Mouse (Mus musculus) cerebellum, postnatal 25 days (tissue): ENCODE data around the gene Eral1.

Experiments used
- DNase-seq, 2 experiments: peaks; one replicate each; pipeline ENCODE4 v3.0.0; 2021; ENCODE audit warnings: mixed read lengths in 2 of 2

The Eral1 gene

DNA sequence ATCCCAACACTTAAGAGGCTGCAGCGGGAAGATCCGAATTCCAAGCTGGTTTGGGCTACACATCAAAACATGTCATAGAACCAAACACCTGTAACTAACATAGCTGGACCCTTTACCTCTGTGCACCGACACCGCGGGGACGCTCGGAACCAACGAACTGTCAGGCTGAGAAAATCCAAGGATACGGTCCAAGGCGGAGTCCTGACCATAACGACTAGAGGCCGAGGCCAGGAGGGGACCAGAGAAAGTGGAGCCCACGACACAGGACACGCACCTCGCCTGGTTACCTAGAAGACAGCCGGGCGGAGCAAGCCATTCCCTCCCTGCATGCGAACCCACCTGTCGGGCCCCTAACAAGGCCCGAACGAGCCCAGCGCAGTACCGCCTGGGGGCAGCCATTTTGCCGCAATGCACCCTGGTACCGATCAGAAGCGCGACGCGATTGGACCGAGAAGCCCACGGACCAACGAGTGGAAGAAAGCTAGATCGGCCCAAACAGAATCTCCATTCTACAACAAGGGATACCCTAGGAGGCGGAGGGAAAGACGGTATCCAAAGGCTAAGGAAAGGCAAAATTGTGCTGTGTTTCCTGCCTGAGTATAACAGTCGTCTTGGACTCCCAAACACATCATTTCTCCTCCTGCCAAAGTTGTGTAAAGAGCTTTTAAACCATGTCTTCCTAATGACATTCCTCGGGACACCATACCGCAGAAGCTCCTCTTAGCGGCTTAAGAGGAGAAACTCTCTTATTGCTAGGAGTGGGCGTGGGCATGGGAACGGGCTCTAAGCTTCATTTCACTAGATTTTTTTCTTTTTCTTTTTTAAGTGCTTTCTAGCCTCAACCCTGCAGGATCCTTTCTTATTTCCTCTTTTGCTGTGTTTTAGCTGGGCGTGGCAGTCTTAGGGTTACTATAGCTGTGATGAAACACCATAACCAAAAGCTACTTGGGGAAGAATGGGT is at the start of gene Eral1:
TSS of gene Eral1 (minus strand) at position 423 of the 961 bp plus-strand sequence.
- peak; percentile 90 to 91 for DNase-seq

DNA sequence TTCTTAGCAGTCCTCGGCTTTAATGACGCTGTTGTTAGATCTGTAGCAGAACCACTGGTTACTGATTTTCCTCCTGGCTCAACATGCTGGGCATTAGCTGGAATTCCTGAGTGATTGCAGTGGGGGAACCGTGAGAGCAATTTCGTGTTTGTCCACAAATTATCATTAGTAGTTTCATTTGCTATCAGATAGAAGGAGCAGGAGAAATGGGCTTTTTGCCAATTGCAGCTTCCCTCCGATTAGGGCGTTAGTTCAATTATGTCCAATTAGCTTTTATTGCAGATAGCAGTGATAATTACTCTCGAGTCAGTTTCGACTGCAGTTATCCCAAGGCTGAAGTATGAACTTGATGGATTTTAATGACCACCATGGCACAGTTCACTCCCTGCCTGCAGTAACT is 49.3 kb upstream of the Eral1 start:
- no peak for DNase-seq

DNA sequence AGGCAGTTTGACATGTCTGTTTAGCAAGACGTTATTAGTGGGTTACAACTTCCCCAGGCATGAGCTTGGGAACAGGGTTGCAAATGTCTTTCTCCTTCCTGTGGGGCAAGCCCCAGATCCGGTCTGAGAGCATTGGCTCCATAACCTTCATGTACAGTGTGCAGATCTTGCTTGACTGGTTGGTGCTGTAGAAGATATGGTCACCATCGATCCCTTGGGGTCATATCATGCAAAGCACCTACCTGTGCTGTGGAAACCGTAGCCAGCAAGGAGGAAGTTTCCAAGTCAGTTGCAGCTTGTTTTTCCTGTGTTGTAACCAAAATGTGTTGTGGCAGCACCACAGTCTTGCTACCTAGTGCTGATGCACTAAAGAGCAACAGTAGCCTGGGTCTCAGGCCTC is 46.6 kb upstream of the Eral1 start:
- no peak for DNase-seq

DNA sequence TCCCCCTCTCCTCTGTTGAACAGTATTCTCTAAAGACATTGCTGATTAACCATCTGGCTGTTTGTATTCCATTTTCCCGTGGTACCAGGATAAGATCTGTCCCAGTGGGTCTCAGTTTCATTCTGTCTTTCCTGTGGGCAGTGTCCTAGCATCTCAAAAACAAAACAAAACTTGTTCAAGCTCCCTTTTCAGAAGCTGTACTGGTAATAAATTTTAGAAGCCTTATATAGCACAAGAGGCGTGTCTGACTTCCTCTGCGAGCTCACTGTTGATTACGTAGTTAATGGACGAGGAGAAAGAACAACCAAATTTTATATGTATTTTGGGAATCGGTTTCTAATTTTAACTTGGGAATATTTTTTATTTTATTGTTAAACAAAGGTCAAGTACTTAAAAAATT is 45.5 kb upstream of the Eral1 start:
- no peak for DNase-seq

DNA sequence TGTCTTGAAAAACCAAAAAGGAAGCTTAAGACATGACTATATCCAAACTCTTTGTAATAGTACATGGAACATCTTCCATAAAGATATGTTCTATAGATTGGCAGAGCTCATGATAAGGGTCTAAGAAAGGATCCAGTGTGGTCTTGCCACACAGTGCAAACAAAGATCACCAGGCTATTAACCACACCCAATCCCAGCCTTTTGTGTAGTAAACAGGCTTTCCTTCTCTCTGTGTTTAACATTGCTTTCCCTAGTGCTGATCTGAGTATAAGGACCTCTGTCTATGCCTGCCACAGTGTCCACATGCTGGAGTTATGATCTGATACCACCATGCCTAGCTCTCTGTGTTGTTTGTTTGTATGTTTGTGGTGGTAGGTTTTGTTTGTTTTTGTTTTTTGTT is 43.6 kb upstream of the Eral1 start:
- no peak for DNase-seq

DNA sequence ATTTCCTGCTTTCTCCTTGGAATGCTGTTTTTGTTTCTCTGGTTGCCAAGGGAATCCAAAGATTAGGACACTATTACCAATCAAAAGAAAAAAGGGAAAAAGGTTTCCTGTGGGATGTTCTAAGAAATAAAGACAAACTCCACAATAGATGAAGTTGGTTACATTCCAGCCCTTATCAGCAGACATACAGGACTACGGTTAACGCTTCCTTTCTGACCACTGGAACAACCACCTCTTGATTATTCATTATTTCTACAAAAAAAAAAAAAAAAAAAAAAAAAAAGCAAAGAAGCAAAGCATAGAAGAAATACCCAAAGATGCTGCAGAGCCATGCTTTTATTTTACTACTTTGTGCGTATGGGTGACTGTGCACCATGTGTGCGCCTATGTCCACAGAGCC is 42.6 kb upstream of the Eral1 start:
- DNase-seq, result no peak

DNA sequence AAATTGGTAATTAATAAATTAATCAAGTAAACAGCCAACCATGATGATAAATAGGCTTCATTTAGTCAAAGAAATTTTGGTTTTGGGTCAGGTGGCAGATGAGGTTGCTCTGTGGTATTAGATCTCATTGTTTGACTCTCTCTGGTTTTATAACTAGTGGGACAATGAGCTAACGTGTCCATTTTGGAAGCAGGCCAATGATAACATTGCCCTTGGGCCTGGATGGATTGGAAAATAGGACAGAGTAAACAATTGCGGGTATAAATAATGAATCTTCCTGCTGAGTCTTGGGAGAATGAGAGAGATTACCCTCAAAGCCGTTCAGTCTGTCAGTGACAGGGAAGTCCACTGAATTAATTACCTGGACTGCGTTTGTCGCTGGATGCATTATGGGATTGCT is 41.0 kb upstream of the Eral1 start:
- DNase-seq, result peak in 1 of 2 experiments; percentile 27

DNA sequence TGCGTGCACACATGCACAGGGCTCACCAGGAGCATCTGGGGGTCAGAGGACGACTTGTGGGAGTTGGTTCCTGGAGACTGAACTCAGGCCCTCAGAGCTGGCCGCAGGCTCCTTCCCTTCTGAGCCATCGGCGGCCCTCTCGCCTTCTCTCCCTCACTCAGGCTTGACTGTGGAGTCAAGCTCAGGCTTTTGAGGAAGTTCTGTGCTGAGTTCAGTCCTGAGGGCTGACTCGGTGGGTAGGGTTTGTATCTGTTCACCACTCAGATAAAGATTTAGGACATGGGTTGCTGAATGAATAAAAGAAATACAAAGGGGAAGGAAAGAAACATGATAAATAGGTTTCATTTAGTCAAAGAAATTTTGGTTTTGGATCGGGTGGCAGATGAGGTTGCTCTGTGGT is 39.7 kb upstream of the Eral1 start:
- no peak for DNase-seq

DNA sequence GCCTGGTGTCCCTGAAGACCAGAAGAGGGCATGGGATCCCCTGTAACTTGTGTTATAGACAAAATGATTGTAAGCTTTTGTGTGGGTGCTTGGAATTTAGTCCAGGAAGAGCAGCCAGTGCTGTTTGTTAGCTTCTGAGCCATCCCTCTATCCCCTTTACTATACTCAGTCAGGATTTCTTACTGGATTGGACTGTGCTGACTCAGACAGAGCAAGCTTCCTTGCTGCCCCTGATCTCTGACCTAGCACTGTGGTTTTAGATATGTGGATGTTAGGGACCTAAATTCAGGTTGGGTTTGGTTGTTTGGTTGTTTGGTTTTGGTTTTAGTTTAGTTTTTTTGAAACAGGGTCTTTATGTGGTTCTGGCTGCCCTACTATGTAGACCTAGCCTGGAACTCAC is 38.3 kb upstream of the Eral1 start:
- no peak for DNase-seq

DNA sequence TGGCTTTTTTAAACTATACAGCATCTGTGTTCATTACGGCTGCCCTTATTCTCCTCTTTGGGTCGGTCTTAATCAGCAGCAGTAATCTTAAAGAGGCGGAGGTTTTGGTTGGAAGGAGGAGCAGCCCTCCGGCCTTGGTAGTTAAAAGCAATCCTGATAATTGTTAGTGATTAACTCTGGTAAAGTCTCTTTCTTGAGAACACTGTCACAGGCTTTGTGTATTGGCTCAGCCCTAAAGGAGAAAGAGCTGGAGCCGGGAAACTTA is 35.9 kb upstream of the Eral1 start:
- DNase-seq, result no peak

DNA sequence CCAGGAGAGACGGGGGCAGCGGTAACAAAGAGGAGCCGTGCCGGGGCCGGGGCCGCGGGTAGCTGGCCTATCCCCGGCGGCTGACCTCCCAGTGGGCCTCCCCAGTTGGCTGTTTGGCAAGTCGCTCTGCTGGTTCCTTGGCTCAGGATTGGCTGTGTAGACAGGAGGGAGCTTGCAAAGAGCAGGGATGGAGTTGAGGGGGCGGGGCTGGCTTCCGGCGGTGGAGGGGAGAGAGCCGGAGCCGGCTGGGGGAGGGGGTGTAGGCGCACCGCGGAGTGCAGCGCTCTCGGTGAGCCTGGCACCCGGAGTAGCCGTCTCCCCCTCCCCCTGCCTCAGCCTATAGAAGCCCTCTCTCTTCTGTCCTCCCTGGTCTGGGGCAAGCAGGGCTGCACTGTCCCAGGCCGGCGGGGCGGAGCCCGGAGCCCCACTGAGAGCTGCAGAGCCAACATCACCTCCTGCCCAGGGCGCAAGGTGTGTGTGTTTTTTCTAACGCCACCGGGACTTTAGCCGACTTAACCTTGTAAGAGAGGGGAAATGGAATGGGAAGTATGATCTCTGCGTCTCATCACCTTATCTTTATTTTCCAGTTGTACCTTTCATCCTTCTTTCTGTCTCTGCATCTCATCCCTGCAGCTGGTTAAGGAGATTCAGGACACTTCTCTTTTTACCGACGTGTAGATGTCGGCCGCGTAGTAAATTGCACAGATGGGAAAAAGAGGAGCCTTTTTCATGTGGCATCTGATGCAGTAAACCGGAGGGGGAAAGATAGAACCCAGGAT is 35.4 kb upstream of the Eral1 start:
- peak; percentile 94 to 96 for DNase-seq

DNA sequence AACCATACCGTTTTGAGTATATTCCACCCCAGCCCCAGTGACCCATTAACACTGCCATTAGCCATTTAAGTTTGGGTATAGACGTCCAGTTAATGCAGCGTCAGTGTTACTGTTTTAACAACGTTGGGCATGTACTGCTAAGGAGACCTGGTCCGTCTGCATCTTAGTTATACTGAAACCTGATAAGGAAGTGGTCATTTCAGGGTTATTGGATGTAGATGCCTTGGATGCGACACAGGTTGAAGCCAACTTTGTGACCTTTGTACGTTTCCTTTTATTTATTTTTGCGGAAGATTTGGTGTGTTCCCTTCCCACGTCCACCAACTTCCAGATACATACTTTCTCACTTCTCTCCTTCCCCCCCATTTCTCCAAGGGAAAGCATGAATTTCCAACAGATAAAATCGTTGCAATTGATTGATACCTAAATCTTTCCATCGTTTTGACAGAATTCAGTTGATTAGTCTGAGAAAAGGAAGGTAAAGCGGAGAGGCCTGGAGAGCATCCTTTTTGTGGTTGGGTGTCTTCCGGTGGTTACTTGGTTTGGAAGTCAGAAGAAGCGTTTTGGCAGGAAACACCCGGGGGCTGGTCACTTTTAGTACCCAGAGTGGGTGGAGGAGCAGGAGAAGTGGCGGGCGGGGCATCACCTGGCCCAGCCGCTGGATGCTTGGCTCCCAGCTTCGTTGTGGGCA is 34.6 kb upstream of the Eral1 start:
- DNase-seq, result no peak

DNA sequence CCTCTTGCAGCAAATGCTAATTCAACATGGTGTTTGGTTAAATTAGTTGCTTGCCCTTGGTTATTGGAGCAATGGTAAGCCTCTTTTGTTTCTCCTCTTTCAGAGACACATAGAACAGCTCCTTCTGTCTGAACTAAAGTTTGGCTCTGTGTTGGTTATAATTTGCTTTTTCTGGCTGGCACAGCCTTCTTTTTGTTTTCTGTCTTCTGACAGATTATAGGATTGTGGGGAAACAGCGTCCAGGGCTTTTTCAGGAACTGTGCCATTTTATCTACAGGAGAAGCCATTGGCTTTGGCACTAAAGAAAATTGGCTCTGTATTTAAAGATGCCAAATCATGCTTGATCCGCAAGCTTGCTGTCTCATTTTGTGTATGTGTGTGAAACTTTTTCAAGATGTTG is 33.4 kb upstream of the Eral1 start:
- DNase-seq, result no peak

DNA sequence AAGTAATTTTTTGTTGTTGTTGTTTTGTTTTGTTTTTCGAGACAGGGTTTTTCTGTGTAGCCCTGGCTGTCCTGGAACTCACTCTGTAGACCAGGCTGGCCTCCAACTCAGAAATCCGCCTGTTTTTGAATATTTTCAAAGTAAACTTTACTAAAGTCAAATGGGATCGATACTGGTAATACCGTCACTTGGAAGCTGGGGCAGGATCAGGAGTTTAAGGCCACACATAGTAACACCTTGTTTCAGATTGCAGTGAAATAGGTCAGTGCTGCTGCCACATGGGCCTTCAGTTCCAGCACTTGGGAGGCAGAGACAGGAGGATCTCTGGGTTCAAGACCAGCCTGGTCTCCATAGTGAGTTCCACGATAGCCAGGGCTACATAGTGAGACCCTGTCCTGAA is 24.3 kb upstream of the Eral1 start:
- DNase-seq, result no peak

DNA sequence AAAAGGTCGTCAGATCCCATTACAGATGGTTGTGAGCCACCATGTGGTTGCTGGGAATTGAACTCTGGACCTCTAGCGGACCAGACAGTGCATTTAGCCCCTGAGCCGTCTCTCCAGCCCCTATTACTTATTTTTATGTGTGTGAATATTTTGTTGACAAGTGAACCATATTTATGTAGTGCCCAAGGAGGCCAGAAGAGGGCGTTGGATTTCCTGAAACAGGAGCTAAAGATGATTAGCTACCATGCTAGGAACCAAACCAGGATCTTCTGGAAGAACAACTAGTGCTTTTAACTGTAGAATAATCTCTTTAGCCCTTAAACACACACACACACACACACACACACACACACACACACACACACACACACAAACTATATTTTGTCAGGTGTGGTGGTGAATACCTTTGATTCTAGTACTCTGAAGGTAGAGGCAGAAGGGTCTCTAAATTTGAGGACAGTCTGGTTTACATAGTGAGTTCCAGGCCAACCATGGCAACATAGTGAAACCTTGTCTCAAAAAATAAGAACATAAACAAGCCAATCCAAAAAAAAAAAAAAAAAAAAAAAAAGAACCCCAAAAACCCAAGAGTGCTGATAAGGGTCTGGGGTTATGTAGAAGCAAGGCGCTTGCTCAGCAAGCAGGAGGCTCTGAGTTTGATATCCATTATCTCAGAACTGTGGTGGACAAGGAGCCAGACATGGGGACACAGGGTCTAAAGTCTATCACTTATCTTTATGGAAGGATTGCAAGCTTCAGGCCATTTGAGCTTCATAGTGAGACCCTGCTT is 23.0 kb upstream of the Eral1 start:
- DNase-seq, result no peak

DNA sequence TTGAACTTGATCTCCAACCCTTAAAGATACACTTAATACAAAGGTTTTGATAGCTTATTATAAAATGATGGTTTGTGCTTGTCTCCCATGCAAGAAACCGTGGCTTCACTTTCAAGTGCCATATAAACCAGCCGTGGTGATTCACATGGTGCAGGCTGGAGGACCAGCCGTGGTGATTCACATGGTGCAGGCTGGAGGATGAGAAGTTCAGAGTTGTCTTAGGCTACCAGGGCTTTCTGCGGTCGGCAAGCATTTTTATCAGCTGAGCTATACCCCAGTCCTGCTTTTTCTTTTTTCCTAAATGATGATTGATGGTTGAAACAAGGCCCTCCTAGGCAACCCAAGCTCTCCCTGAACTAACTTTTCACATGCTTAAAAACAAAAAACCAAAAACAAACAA is 22.0 kb upstream of the Eral1 start:
- DNase-seq, result no peak

DNA sequence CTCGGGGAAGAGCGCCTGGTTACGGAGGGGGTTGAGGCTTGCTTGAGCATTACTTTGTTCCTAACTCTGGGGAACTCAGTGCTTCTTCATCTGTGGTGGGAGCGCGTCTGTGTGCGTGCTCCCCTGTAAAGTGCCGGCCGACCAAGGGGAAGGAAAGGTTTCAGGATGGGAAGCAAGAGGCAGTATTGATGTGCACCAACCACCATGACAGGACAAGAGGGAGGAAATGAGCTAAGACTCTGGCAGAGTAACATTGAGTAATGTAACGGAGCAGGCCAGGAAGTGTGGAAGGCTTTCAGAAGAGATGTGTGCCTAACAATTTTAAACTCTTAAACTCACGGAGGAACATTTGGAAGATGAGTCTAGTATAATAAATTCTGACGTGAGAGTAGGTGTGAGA is 20.6 kb upstream of the Eral1 start:
- DNase-seq, result no peak

DNA sequence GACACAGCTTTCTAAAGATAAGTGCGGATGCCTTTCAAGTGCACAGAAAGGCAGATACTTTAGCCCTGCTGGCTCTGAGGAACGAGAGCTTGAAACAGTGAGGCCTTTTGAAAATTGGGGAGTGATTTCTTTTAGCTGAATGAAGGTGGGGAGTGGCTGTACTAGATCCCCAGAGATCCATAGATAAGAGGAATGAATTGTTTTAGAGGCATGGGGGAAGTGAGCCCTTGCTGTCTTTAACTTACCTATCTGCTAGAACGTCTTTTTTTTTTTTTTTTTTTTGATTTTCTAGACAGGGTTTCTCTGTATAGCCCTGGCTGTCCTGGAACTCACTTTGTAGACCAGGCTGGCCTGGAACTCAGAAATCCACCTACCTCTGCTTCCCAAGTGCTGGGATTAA is 16.9 kb upstream of the Eral1 start:
- no peak for DNase-seq

DNA sequence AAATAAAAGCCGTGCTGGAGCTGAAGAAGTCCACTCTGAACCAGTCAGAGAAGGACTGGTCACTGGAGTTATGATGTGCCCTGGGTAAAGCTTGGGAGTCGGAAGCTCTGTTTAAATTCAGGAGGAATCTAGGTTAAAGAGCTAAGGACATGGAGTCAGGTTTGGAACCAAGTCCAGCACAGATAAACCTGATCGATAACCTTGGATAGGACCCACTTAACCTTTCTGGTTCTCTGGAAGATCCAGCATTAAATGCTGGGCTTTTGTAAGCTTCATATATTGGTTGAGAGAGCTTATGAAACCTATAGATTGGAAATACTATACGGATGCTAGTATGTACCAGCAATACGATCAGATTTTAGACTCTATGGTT is 14.9 kb upstream of the Eral1 start:
- no peak for DNase-seq

DNA sequence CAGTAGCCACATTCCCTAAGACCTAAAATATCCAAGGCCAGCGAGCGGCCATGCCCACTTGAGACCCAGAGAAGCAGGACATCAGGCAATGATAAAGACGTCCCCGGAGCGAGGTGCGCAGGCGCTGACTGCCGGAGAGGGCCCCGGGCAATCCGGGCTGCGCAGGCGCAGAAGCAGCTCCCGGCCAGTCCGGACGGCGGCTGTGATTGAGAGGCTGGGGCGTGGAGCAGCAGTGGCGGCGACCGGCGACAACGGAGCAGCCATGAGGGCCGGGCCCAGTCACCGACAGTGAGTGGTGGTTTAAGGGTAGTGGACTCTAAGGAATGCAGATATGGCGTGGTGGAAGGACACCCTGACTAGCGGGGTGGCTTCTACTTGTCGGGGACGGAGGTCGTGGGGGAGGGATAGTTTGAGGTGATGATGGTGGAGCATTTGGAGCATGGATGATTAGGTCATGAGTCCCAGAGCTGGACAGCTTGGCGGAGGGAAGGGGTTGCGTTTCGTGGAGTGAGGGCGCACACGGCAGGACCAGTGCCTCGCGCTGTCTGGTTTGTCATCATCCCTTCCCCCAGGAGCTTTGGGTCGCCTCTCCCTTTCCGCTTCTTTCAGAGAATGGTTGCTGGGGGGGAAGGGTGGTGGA is 14.4 kb upstream of the Eral1 start, which contains the start of gene Fam222b:
TSS of gene Fam222b (plus strand) at position 157 of the 640 bp plus-strand sequence.
- peak; percentile 94 to 96 for DNase-seq

DNA sequence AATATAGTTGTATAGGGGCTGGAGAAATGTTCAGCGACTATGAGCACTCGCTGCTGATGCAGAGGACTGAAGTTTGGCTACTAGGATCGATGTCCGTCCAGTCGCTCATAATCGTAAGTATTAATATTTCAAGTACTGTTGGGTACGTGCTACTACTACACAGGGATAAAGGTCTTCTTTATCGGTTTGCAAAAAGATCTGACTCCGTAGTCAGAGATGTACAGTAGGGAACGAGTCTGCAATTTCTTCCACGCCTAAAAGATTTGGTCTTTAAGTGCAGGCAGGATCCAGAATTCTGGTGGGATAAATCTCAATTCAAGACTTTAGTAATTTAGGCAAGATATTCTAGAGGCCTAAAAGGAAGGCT is 13.9 kb upstream of the Eral1 start:
- DNase-seq, result no peak

DNA sequence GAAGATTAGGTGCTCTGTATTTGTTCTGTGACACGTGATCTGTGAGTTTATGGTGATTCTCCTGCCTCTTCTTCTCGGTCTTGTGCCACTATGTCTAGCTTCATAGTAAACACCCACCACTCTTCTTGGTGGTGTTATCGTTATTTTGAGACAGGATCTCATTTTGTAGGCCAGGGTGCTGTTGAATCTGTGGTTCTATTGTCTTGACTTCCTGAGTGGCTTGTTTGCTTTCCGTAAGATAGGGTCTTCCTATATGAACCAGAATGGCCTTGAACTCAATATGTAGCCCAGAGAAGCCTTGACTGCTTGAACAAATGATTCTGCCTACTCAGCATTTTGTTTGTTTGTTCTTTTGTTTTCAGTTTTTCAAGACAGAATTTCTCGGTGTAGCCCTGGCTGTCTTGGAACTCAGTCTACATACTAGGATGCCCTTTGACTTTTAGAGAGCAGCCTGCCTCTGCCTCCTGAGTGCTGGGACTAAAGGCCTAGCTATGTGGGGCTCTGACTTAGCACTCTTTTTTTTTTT is 7.6 kb upstream of the Eral1 start:
- no peak for DNase-seq
